Mouse (Mus musculus): ENCODE results near the gene Dzip1l. TPM values are rescaled to one million over a fixed set of nuclear protein-coding genes. Genes with fewer than 3 reads are reported as not detected.

Dzip1l gene
- polyA plus RNA-seq, 1 experiment from 2014 or later: 29.1 TPM

GRCm38 (mm10) chr9:99690386-99690785, 61.1 kb downstream of the Dzip1l start:
- Histone ChIP-seq H3K9me3 (replicated peaks) (no peaks in the 10 kb centered on the region), H3K4me1 (no peaks in the 10 kb centered on the region), H3K4me2 (replicated peaks) (no peak overlapping the region), H3K27ac (replicated peaks) (no peak overlapping the region), H3K4me3 (replicated peaks) (no peak overlapping the region), H3K9ac (no peak overlapping the region), H3K27me3 (no peaks in the 10 kb centered on the region), H3K36me3 (no peaks in the 10 kb centered on the region)
- ATAC-seq (ENCODE audit: insufficient number of reproducible peaks, low FRiP score, low TSS enrichment, low read depth): no peak
- 68% methylated on average over 7 of the region's 7 CpGs for WGBS

DNA sequence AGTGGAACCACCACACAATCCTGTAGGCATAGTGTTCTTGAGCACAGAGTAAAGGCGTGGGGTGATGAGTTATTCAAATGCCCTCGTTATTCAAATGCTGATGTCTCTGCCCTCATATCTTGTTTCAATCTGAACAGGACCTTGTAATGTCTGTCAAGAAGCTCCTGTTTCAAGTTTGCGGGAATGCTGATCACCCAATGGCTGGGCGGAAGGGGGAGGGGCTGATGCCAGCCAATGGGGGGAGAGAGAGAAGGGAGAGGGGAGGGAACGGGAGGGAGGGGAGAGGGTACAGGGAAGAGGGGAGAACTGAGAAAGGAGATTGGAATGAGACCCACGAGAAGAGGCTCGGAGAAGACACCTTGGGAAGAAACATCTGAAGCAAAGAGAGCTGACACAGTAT, 65.7 kb downstream of the Dzip1l start:
- Histone ChIP-seq H3K4me1 (no peaks in the 10 kb centered on the region), H3K9ac (no peak overlapping the region), H3K4me3 (replicated peaks) (no peak overlapping the region), H3K27ac (replicated peaks) (no peak overlapping the region), H3K36me3 (no peaks in the 10 kb centered on the region), H3K27me3 (no peaks in the 10 kb centered on the region), H3K9me3 (replicated peaks) (no peaks in the 10 kb centered on the region), H3K4me2 (replicated peaks) (no peak overlapping the region)
- WGBS: 59% methylated on average over 7 of the region's 7 CpGs
- ATAC-seq (ENCODE audit: insufficient number of reproducible peaks, low FRiP score, low TSS enrichment, low read depth): no peak

DNA sequence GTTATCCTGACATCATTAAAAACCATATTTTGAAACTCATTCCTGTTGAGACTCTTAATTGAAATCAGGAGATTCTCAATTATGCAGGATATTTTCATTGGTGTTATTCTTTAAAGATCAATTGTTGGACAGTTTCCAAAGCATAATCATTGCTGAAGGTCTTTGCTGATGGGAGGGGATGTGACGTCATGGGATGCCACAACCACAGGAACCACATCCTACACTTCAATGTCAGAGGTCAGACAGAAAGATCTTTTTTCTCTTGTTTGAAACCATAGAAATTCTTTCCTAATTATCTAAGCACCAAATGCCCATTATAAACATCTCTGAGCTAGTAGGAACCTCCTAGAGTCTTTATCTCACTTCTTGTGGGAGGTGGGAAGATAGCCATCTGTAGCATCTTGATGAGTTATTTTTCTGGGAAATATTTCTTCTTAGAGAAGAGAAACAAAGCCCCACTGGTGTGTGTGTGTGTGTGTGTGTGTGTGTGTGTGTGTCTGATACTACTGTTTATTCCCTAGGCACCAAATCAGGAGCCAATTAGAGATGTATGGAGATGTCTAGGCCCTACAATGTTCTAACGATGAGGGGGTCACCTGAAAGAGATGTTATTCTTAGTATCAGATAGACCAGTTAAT, 70.6 kb downstream of the Dzip1l start:
- H3K9me3 ChIP-seq (replicated peaks): no peaks in the 10 kb centered on the region
- no peak overlapping the region for H3K4me2 ChIP-seq (replicated peaks)
- H3K36me3 ChIP-seq: no peaks in the 10 kb centered on the region
- 60% methylated on average over 2 of the region's 2 CpGs for WGBS
- H3K9ac ChIP-seq: no peak overlapping the region
- no peak overlapping the region for H3K4me3 ChIP-seq (replicated peaks)
- H3K27me3 ChIP-seq: no peaks in the 10 kb centered on the region
- ATAC-seq (ENCODE audit: insufficient number of reproducible peaks, low FRiP score, low TSS enrichment, low read depth): no peak
- H3K27ac ChIP-seq (replicated peaks): no peak overlapping the region
- no peaks in the 10 kb centered on the region for H3K4me1 ChIP-seq

DNA sequence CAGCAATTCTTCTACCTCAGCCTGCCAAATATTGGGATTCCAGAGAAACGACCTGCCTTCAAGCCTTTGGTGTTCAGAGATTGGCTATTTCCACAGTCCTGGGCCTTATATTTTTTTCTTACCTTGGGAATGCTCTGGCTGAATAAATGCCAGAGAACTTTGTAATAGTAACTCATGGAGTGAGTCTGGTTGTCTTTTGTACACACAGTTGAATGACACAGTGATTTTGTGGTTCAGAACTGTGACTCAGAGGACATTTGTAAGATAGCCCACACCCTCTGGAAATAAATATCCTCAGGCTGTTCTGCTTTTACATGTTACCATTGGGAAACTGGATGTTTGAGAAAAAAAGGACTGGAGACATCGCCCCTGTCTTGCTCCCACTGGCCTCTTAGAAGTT, 71.9 kb downstream of the Dzip1l start:
- H3K36me3 ChIP-seq: no peaks in the 10 kb centered on the region
- ATAC-seq (ENCODE audit: insufficient number of reproducible peaks, low FRiP score, low TSS enrichment, low read depth): no peak
- H3K27ac ChIP-seq (replicated peaks): no peak overlapping the region
- H3K4me3 ChIP-seq (replicated peaks): no peak overlapping the region
- H3K9ac ChIP-seq: no peak overlapping the region
- WGBS: 77% methylated on average over 2 of the region's 2 CpGs
- H3K4me2 ChIP-seq (replicated peaks): no peak overlapping the region
- H3K27me3 ChIP-seq: no peaks in the 10 kb centered on the region
- H3K4me1 ChIP-seq: no peaks in the 10 kb centered on the region
- no peaks in the 10 kb centered on the region for H3K9me3 ChIP-seq (replicated peaks)

DNA sequence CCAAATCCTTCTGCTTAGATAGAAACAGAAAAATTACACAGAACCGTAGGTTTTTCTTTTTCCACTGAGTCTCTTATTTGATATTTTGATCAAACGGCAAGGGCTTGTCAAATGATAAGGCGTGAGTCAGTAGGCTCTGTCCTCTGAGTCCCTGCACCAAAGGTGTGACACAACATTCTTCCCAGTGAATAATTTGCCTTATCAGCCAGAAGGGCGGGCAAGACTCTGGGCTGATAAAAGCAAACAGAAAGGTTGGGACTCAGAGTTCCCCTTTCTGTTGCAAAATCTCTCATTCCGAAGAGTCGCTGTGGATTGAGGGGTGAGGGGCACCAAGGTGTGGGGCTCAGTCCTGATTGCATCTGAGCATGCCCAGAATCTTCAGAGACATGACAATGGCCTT, 72.9 kb downstream of the Dzip1l start:
- H3K27me3 ChIP-seq: no peaks in the 10 kb centered on the region
- no peak overlapping the region for H3K27ac ChIP-seq (replicated peaks)
- 87% methylated on average over 6 of the region's 6 CpGs for WGBS
- H3K4me3 ChIP-seq (replicated peaks): no peak overlapping the region
- no peak for ATAC-seq (ENCODE audit: insufficient number of reproducible peaks, low FRiP score, low TSS enrichment, low read depth)
- no peaks in the 10 kb centered on the region for H3K4me1 ChIP-seq
- no peaks in the 10 kb centered on the region for H3K36me3 ChIP-seq
- H3K9me3 ChIP-seq (replicated peaks): no peaks in the 10 kb centered on the region
- H3K4me2 ChIP-seq (replicated peaks): no peak overlapping the region
- H3K9ac ChIP-seq: no peak overlapping the region

GRCm38 (mm10) chr9:99703711-99704110, 74.4 kb downstream of the Dzip1l start:
- no peaks in the 10 kb centered on the region for H3K27me3 ChIP-seq
- no peak overlapping the region for H3K27ac ChIP-seq (replicated peaks)
- H3K9ac ChIP-seq: no peak overlapping the region
- no peaks in the 10 kb centered on the region for H3K9me3 ChIP-seq (replicated peaks)
- 75% methylated on average over 6 of the region's 6 CpGs for WGBS
- ATAC-seq (ENCODE audit: insufficient number of reproducible peaks, low FRiP score, low TSS enrichment, low read depth): no peak
- no peak overlapping the region for H3K4me3 ChIP-seq (replicated peaks)
- H3K36me3 ChIP-seq: no peaks in the 10 kb centered on the region
- H3K4me1 ChIP-seq: no peaks in the 10 kb centered on the region
- H3K4me2 ChIP-seq (replicated peaks): no peak overlapping the region

- no peak overlapping the region for H3K4me3 ChIP-seq (replicated peaks)
- no peaks in the 10 kb centered on the region for H3K4me1 ChIP-seq
- no peak overlapping the region for H3K4me2 ChIP-seq (replicated peaks)
- no peaks in the 10 kb centered on the region for H3K36me3 ChIP-seq
- H3K9ac ChIP-seq: no peak overlapping the region
- ATAC-seq (ENCODE audit: insufficient number of reproducible peaks, low FRiP score, low TSS enrichment, low read depth): no peak
- WGBS: 90% methylated on average over 6 of the region's 6 CpGs
- H3K27me3 ChIP-seq: no peaks in the 10 kb centered on the region
- H3K27ac ChIP-seq (replicated peaks): no peak overlapping the region
- H3K9me3 ChIP-seq (replicated peaks): no peaks in the 10 kb centered on the region
Observed at GRCm38 (mm10) chr9:99706264-99706663, 77.0 kb downstream of the Dzip1l start.

GRCm38 (mm10) chr9:99707425-99708126, 78.3 kb downstream of the Dzip1l start:
- no peak for ATAC-seq (ENCODE audit: insufficient number of reproducible peaks, low FRiP score, low TSS enrichment, low read depth)
- WGBS: 71% methylated on average over 11 of the region's 11 CpGs
- no peaks in the 10 kb centered on the region for H3K36me3 ChIP-seq

DNA sequence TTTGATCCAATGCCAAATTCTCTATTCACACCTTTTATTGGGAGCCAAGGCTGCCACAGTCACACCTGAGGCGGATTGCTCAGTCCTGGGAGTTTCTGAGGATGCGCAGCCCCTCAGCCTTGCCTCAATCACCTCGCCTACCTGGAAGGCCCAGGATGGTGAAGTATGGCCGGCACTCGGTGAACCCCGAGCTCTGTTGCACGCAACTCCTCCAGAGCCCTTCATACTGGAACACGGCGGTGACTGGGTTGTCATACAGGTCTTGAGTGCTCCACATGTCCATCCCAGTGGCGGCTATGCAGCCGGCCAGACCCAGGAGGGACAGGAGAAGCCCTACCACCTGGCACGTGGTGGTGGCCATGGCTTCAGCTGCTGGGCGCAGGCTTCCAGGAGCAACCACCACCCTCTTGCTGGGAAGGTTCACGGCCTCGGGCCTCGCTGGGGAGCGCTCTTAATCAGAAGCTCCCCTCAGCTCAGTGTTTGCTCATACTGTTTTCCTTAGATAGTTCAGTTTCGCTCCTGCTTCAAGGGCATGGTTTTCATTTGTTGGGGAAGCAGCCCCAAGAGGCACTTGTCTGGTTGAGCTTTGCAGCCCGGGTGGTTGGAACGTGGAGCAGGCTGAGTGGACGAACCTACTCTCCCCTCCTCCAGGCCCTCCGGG, 80.4 kb downstream of the Dzip1l start:
- ATAC-seq (ENCODE audit: insufficient number of reproducible peaks, low FRiP score, low TSS enrichment, low read depth): no peak
- H3K27me3 ChIP-seq: no peaks in the 10 kb centered on the region
- no peak overlapping the region for H3K9ac ChIP-seq
- no peak overlapping the region for H3K4me2 ChIP-seq (replicated peaks)
- H3K27ac ChIP-seq (replicated peaks): no peak overlapping the region
- H3K4me3 ChIP-seq (replicated peaks): no peak overlapping the region
- H3K9me3 ChIP-seq (replicated peaks): no peaks in the 10 kb centered on the region
- no peaks in the 10 kb centered on the region for H3K36me3 ChIP-seq
- no peaks in the 10 kb centered on the region for H3K4me1 ChIP-seq
- 81% methylated on average over 22 of the region's 22 CpGs for WGBS

More at GRCm38 (mm10) chr9:99707425-99708126, 78.3 kb downstream of the Dzip1l start:
- H3K4me3 ChIP-seq (replicated peaks): no peak overlapping the region
- no peaks in the 10 kb centered on the region for H3K27me3 ChIP-seq
- no peak overlapping the region for H3K27ac ChIP-seq (replicated peaks)
- no peak overlapping the region for H3K9ac ChIP-seq
- H3K9me3 ChIP-seq (replicated peaks): no peaks in the 10 kb centered on the region
- H3K4me2 ChIP-seq (replicated peaks): no peak overlapping the region
- no peaks in the 10 kb centered on the region for H3K4me1 ChIP-seq

- Histone ChIP-seq H3K9ac (no peak overlapping the region), H3K27ac (replicated peaks) (no peak overlapping the region), H3K9me3 (replicated peaks) (no peaks in the 10 kb centered on the region), H3K36me3 (no peaks in the 10 kb centered on the region), H3K27me3 (no peaks in the 10 kb centered on the region), H3K4me3 (replicated peaks) (no peak overlapping the region), H3K4me2 (replicated peaks) (no peak overlapping the region), H3K4me1 (no peaks in the 10 kb centered on the region)
- WGBS: 78% methylated on average over 4 of the region's 4 CpGs
- no peak for ATAC-seq (ENCODE audit: insufficient number of reproducible peaks, low FRiP score, low TSS enrichment, low read depth)
Observed at GRCm38 (mm10) chr9:99710297-99710696, 81.0 kb downstream of the Dzip1l start.

GRCm38 (mm10) chr9:99717134-99717533, 87.8 kb downstream of the Dzip1l start, which contains the start of gene Cldn18:
Gene Cldn18 (minus strand): TSS chr9:99717267.
- no peaks in the 10 kb centered on the region for H3K4me1 ChIP-seq
- H3K9ac ChIP-seq: no peak within 1 kb of the TSS
- no peaks in the 10 kb centered on the region for H3K9me3 ChIP-seq (replicated peaks)
- no peak within 1 kb of the TSS for H3K27ac ChIP-seq (replicated peaks)
- H3K4me3 ChIP-seq (replicated peaks): no peak within 1 kb of the TSS
- no peak for ATAC-seq (ENCODE audit: insufficient number of reproducible peaks, low FRiP score, low TSS enrichment, low read depth)
- no peaks in the 10 kb centered on the region for H3K36me3 ChIP-seq
- H3K4me2 ChIP-seq (replicated peaks): no peak within 1 kb of the TSS
- H3K27me3 ChIP-seq: no peaks in the 10 kb centered on the region
- WGBS: 92% methylated on average over 14 of the region's 14 CpGs

Data from embryonic facial prominence, embryonic 15.5 days (tissue).